Mouse (Mus musculus): ENCODE measurements around the gene Mrpl49.
A peak's percentile ranks its signal among the peaks of the same experiment; 100 is the strongest.

Mrpl49 gene

GRCm38 (mm10) chr19:6035966-6036585 is 21.5 kb downstream of the Mrpl49 start:
- DNase-seq, result no peak

GRCm38 (mm10) chr19:6030520-6031280 is 26.9 kb downstream of the Mrpl49 start:
- no peak for DNase-seq

DNA sequence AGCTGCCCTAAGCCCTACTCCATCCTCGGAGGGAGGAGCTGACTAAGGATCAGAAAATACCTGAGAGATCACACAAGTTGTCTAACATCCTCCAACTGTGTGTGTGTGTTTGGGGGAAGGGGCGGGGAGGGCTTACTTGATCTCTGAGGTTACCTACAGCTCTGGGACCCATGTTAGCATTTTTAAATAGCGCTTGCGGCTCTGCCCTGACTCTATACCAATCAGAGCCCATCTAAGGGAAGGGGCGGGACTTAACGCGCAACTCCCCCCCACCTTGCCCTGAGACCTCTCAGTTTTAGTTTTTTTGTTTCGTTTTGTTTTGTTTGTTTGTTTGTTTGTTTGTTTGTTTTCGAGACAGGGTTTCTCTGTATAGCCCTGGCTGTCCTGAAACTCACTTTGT is 28.2 kb downstream of the Mrpl49 start:
- DNase-seq, result no peak

- DNase-seq, result no peak
These were observed 28.6 kb downstream of the Mrpl49 start for GRCm38 (mm10) chr19:6028991-6029390.

DNA sequence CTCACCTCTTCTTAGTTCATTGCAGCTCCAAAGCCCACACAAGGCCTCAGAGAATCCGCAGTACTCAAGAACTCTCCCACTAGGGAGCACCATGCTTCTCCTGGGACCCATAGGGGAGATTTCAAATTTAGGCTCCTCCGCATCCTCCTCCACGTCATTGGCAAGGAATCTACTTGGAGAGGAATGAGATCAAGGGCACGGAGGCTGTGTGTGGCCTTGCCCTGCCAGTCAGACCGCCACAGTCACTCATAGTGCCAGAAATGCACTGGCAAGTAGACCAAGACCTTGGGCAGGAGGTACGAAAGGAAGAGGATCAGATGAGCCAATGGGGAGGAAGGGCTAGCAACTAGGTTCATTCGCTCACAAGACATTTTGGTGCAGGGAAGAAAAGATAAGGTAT is 33.7 kb downstream of the Mrpl49 start:
- no peak for DNase-seq

DNA sequence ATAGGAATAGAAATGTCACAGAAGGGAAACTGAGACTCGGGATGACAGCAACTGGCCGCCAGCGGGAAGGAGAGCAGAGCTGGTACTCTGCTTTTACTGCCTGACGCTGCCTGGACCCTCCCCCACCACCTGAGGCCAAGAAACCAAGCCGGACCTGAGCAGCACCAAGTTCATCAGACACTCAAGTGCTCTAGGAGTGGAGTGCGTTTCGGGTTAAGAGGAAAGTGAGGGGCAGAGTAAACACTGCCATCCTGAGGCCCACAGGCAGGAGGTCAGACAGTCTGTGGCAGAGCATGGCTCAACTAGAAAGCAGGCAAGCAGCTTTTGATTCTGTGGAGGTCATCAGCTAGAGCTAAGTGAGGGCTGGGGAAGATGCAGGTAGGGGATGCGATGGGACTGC is 34.5 kb downstream of the Mrpl49 start:
- no peak for DNase-seq

DNA sequence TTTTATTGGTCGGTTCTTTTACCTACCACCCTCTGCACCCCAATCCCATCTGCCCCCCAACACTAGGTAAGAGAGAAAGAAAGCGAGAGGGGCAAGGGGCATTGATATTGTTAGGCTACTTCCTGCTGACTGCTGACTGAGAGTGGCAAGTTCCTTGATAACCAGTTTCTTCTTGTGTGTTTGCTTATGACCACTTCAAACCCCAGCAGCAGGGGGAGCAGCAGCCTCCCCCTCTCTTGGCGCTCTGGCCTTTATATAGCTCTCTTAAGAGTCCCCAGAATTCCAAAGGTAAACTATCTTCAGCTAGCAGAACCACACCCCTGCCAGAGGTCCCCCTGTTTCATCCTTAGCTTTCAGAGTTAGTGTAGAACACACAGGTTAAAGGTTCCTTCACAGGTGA is 37.3 kb downstream of the Mrpl49 start:
- no peak for DNase-seq

GRCm38 (mm10) chr19:6018142-6019089 is 39.2 kb downstream of the Mrpl49 start:
- peak; percentile 58 for DNase-seq

DNA sequence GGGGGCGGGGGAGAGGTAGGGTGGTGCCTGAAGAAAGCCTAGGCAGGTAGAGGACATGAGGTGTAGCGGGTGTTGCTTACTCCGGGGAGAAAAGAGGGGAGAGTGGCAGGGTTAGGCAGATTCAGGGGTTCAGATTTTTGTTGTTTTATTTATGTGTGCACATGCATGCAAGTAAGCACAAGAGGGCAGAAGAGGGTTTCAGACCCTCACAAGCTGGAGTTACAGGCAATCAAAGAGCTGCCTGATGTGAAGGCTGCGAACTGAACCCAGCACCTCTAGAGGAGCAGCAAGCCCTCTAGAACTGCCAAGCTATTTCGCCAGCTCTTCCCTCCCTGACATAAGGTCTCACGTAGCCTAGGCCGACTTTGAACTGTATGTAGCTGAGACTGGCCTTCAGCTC is 41.1 kb downstream of the Mrpl49 start:
- DNase-seq, result no peak

DNA sequence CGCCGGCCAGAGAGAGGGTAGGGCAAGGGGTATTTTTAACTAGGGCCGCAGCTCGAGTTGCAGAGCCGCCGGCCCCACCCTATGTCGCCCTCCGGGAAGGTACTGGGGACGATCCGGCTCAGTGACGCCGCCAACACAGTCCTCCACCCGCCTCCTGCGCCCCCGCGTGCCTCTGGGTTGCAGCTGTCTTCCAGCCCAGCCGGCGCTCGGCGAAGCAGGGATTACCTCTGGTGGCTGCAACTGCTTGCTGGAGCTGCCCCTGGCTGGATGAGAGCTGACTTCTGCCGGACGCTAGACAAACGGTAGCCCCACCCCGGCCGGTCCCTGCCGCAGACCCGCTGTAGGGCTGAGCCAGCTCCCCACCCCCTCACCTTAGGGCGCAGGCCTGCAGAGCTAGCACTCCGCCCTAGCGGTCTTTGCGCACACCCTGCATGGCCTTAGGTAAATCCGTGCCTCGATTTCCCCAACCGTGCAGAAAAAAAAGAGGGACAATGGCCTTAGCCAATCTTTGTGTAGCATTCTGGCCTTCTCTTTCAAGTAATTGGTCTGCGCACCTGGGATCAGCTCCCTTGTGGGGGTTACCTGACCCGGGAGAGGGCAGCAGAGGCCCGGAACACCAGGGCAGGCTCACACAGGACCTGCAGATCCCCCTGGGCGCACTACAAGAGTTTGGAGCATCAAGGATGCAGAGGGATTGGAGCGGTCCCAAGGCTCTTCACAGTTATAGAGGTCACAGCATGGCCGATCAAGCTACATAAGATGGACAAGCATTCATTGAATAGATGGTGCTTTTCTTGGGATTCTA is 41.9 kb downstream of the Mrpl49 start, which contains the start of gene Capn1:
Gene Capn1 (minus strand): TSS at position 387 of the 805 bp plus-strand sequence.
- DNase-seq, result peak; percentile 74

DNA sequence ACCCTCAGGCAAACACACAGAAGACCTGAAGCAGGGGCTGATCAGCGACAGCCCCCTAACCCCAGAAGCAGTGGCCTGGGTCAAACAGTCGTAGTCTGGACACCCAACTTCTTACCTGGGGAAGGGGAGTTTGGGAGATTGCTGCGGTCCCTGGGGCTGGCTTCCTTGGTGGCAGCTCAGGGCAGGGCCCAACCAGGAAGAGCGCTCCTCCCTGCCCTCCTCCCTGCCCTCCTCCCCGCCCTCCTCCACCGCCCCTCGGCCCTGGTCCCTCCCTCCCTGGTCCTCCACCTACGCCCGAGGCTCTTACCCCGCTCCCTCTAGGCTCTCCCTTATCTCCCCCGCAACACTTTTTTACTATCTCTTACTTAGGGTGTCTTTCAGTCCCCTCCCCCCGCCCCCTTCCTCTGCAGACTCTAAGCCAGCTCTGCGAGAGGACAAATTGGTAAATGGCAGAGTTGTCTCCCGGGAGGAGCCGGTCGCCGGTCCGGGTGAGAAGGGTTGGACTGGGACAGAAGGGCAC is 42.5 kb downstream of the Mrpl49 start:
- no peak for DNase-seq

GRCm38 (mm10) chr19:6013691-6014090 is 43.9 kb downstream of the Mrpl49 start:
- no peak for DNase-seq

- DNase-seq, result no peak
These were observed 48.4 kb downstream of the Mrpl49 start for GRCm38 (mm10) chr19:6009137-6009536.

DNA sequence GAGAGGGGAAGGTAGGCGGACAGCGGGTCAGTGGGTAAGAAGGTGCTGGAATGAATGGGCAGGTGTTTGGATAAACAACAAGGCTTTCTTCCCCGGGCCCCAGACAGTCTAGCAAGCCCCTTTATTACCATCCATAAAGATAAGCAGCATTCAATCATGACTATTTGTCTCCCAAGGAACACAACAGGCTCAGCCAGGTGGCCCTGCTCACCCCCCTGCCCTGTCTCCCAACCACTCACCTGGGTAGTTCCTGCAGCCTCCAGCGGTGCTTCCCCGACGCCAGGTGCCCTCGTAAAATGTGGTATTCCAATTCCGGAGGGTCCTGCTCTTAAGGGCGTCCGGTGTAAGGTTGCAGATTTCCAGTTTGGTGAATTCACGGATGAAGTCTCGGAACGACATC is 50.6 kb downstream of the Mrpl49 start:
- no peak for DNase-seq

GRCm38 (mm10) chr19:6005541-6005940 is 52.0 kb downstream of the Mrpl49 start:
- no peak for DNase-seq

All from right cerebral cortex, postnatal 25 days (tissue).